Mouse (Mus musculus): Measurements from ENCODE around the gene Gm9844. TPM values are rescaled to one million over a fixed set of nuclear protein-coding genes. Genes with fewer than 3 reads are reported as not detected.
"Not testable (repeated sequence)": the region's sequence is repeated elsewhere in the genome, so short reads cannot be mapped to it uniquely, and the experiment has no call there.

The Gm9844 gene
- total and polyA plus RNA-seq, 3 experiments, result 0.54 to 0.95 TPM; not detected in 1

DNA sequence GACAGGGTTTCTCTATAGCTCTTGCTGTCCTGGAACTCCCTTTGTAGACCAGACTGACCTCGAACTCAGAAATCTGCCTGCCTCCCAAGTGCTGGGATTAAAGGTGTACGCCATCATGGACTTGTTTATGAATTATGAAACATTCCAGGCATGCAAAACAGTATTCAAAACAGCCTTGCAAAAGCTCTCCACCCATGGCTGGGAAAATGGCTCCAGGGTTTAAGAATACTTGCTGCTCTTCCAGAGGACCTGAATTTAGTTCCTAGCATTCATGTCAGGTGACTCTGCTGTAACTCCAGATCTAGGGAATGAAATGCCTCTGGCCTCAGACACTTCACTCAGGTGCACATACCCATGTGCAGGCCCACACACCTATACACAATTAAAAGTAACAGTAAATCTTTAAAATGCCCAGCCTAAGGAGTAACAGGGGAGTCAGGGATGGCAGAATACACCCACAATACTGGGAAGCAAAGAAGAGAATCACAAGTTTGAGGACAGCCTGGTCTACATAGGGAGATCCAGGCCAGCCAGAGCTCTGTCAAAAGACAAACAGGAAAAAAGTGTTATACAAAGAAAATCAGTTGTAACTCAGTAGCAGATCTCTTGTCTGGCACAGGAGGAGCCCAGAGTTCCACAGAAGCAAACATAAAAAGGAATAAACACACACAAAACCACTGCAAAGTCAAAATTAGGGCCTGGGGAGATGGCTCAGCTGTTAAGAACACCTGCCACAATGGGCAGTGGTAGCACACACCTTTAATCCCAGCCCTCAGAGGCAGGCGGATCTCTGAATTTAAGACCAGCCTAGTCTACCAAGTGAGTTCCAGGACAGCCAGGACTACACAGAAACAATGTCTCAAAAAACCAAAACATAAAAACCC is 29.5 kb downstream of the Gm9844 start:
- TF ChIP-seq RAD21 (IDR thresholded peaks at IDR 0.05; ENCODE audit: low read depth, low read length) (no peak), POLR2A (IDR thresholded peaks at IDR 0.05; ENCODE audit: control insufficient read depth in 1 of 2, insufficient read depth in 1 of 2, low read depth in 1 of 2, low read length in 2 of 2, poor library complexity in 1 of 2) (peak in 1 of 2 experiments; percentile 30; a peak in 2 of 4 replicates), ZNF384 (IDR thresholded peaks at IDR 0.05; ENCODE audit: low read depth, low read length) (no peak)
- 0 out of 2 replicates have a peak overlapping the region, but pooled peaks have one; percentile 0 for H3K27ac ChIP-seq (ENCODE audit: control insufficient read depth, low read depth, low read length)
- peaks cover 4 to 15% of the 10 kb centered on the region in 2 experiments for H3K36me3 ChIP-seq (ENCODE audit: control insufficient read depth in 1 of 2, insufficient read depth in 2 of 2, low read length in 2 of 2)
- H3K4me3 ChIP-seq (ENCODE audit: control insufficient read depth in 1 of 2, insufficient read depth in 1 of 2, low read depth in 2 of 2, low read length in 2 of 2), result no peak overlapping the region
- peak; percentile 63 for DNase-seq (ENCODE audit: low read depth, low spot score)
- H3K27me3 ChIP-seq (ENCODE audit: control insufficient read depth in 1 of 2, insufficient read depth in 2 of 2, low read length in 2 of 2), result no peaks in the 10 kb centered on the region
- H3K79me2 ChIP-seq (ENCODE audit: control insufficient read depth, insufficient read depth, low read length, poor library complexity), result peaks cover 16% of the 10 kb centered on the region
- H3K9me3 ChIP-seq (replicated peaks; ENCODE audit: insufficient read depth, low read length), result no peaks in the 10 kb centered on the region
- H3K4me1 ChIP-seq (ENCODE audit: control insufficient read depth in 1 of 2, insufficient read depth in 2 of 2, low read length in 2 of 2), result peaks cover 0 to 12% of the 10 kb centered on the region in 2 experiments; a peak in 2 of 4 replicates
- H3K9ac ChIP-seq (ENCODE audit: control insufficient read depth, low read depth, low read length, poor library complexity, severe bottlenecking), result no peak overlapping the region

DNA sequence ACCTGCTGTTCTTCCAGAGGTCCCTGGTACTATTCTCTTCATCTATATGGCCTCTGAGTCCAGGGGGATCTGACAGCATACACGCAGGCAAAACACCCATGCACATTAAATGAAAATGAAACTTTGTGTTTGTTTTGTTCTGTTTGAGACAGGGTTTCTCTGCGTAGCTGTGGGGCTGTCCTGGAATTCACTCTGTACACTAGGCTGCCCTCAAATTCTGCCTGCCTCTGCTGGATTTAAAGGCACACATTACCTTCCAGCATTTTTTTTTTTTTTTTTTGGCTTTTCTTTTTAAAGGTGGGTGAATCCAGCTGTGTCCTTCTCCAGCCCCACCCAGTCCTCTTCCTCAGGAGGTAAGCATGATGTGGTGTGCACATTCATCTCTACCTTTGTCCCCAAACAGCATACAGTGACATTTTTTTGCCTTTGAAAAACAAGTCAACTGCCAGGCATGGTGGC is 30.1 kb downstream of the Gm9844 start:
- no peak overlapping the region for H3K4me3 ChIP-seq (ENCODE audit: control insufficient read depth in 1 of 2, insufficient read depth in 1 of 2, low read depth in 2 of 2, low read length in 2 of 2)
- no peak for TF ChIP-seq ZMIZ1 (IDR thresholded peaks at IDR 0.05; ENCODE audit: low read depth, low read length)
- TF ChIP-seq POLR2A (IDR thresholded peaks at IDR 0.05; ENCODE audit: control insufficient read depth in 1 of 2, insufficient read depth in 1 of 2, low read depth in 1 of 2, low read length in 2 of 2, poor library complexity in 1 of 2), result no peak
- TF ChIP-seq SIN3A (IDR thresholded peaks at IDR 0.05; ENCODE audit: low read length), result no peak
- H3K9me3 ChIP-seq (replicated peaks; ENCODE audit: insufficient read depth, low read length), result no peaks in the 10 kb centered on the region
- no peak overlapping the region for H3K27ac ChIP-seq (ENCODE audit: control insufficient read depth, low read depth, low read length)
- DNase-seq (ENCODE audit: low read depth, low spot score), result no peak
- no peaks in the 10 kb centered on the region for H3K27me3 ChIP-seq (ENCODE audit: control insufficient read depth in 1 of 2, insufficient read depth in 2 of 2, low read length in 2 of 2)
- peaks cover 9% of the 10 kb centered on the region for H3K79me2 ChIP-seq (ENCODE audit: control insufficient read depth, insufficient read depth, low read length, poor library complexity)
- peaks cover 4 to 8% of the 10 kb centered on the region in 2 experiments for H3K36me3 ChIP-seq (ENCODE audit: control insufficient read depth in 1 of 2, insufficient read depth in 2 of 2, low read length in 2 of 2)
- no peak overlapping the region for H3K9ac ChIP-seq (ENCODE audit: control insufficient read depth, low read depth, low read length, poor library complexity, severe bottlenecking)
- H3K4me1 ChIP-seq (ENCODE audit: control insufficient read depth in 1 of 2, insufficient read depth in 2 of 2, low read length in 2 of 2), result peaks cover 0 to 6% of the 10 kb centered on the region in 2 experiments; a peak in 2 of 4 replicates

DNA sequence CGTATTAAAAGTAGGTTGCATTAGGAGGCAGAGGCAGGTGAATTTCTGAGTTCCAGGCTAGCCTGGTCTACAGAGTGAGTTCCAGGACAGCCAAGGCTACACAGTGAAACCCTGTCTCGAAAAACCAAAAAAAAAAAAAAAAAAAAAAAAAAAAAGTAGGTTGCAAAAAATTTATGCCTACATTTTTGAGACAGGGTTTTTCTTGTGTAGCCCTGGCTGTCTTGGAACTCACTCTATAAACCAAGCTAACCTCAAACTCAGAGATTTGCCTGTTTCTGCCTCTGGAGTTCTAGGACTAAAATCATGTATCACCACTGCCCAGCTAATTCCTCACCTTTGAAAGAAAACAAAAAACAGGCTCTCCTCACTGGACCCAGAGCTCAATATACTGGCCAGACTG is 33.7 kb downstream of the Gm9844 start:
- not testable (repeated sequence) for H3K9ac ChIP-seq (ENCODE audit: control insufficient read depth, low read depth, low read length, poor library complexity, severe bottlenecking); DNase-seq (ENCODE audit: low read depth, low spot score); H3K4me1 ChIP-seq (ENCODE audit: control insufficient read depth in 1 of 2, insufficient read depth in 2 of 2, low read length in 2 of 2); H3K4me3 ChIP-seq (ENCODE audit: control insufficient read depth in 1 of 2, insufficient read depth in 1 of 2, low read depth in 2 of 2, low read length in 2 of 2); H3K36me3 ChIP-seq (ENCODE audit: control insufficient read depth in 1 of 2, insufficient read depth in 2 of 2, low read length in 2 of 2); H3K9me3 ChIP-seq (replicated peaks; ENCODE audit: insufficient read depth, low read length); H3K79me2 ChIP-seq (ENCODE audit: control insufficient read depth, insufficient read depth, low read length, poor library complexity); H3K27ac ChIP-seq (ENCODE audit: control insufficient read depth, low read depth, low read length); H3K27me3 ChIP-seq (ENCODE audit: control insufficient read depth in 1 of 2, insufficient read depth in 2 of 2, low read length in 2 of 2)
- TF ChIP-seq ZNF384 (IDR thresholded peaks at IDR 0.05; ENCODE audit: low read depth, low read length), result 0 out of 2 replicates have a peak, but pooled peaks have one; percentile 10

DNA sequence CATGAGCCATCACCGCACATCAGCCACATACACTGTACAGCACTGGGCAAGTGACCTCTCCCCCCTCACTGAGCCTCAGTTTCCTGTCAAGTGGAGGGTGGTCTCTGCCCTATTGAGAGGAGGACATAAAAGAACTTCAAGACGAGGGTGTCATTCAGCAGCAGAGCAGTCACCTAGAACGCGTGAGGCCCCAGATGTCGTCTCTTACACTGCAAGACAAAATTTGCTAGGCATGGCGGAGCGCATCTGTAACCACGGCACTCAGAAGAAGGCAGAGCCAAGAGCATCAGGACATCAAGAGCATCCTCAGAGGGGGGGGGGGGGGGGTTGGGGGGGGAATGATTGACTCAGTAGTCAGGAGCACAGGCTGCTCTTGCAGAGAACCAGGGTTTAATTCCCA is 34.3 kb downstream of the Gm9844 start:
- Histone ChIP-seq H3K27me3 (ENCODE audit: control insufficient read depth in 1 of 2, insufficient read depth in 2 of 2, low read length in 2 of 2) (no peaks in the 10 kb centered on the region), H3K4me1 (ENCODE audit: control insufficient read depth in 1 of 2, insufficient read depth in 2 of 2, low read length in 2 of 2) (peaks cover 0 to 8% of the 10 kb centered on the region in 2 experiments; a peak in 2 of 4 replicates), H3K27ac (ENCODE audit: control insufficient read depth, low read depth, low read length) (no peak overlapping the region), H3K36me3 (ENCODE audit: control insufficient read depth in 1 of 2, insufficient read depth in 2 of 2, low read length in 2 of 2) (peaks cover 0 to 3% of the 10 kb centered on the region in 2 experiments; a peak in 2 of 4 replicates), H3K79me2 (ENCODE audit: control insufficient read depth, insufficient read depth, low read length, poor library complexity) (no peaks in the 10 kb centered on the region), H3K9me3 (replicated peaks; ENCODE audit: insufficient read depth, low read length) (no peaks in the 10 kb centered on the region), H3K4me3 (ENCODE audit: control insufficient read depth in 1 of 2, insufficient read depth in 1 of 2, low read depth in 2 of 2, low read length in 2 of 2) (no peak overlapping the region), H3K9ac (ENCODE audit: control insufficient read depth, low read depth, low read length, poor library complexity, severe bottlenecking) (no peak overlapping the region)
- no peak for DNase-seq (ENCODE audit: low read depth, low spot score)
- TF ChIP-seq RAD21 (IDR thresholded peaks at IDR 0.05; ENCODE audit: low read depth, low read length), result no peak
- TF ChIP-seq POLR2AphosphoS5 (IDR thresholded peaks at IDR 0.05; ENCODE audit: borderline replicate concordance, low read depth, low read length), result no peak
- TF ChIP-seq E2F4 (IDR thresholded peaks at IDR 0.05; ENCODE audit: borderline replicate concordance, low read depth, low read length), result no peak
- no peak for TF ChIP-seq RCOR1 (IDR thresholded peaks at IDR 0.05; ENCODE audit: low read depth, low read length)
- no peak for TF ChIP-seq SMC3 (IDR thresholded peaks at IDR 0.05; ENCODE audit: low read depth, low read length)
- TF ChIP-seq CHD1 (IDR thresholded peaks at IDR 0.05; ENCODE audit: low read depth, low read length), result no peak
- TF ChIP-seq NRF1 (IDR thresholded peaks at IDR 0.05; ENCODE audit: insufficient read depth, low read depth, low read length, poor library complexity, severe bottlenecking), result no peak
- TF ChIP-seq UBTF (IDR thresholded peaks at IDR 0.05; ENCODE audit: borderline replicate concordance, insufficient read depth, low read depth, low read length), result no peak
- no peak for TF ChIP-seq CHD2 (IDR thresholded peaks at IDR 0.05; ENCODE audit: low read length)
- TF ChIP-seq NELFE (IDR thresholded peaks at IDR 0.05; ENCODE audit: low read depth, low read length), result no peak
- TF ChIP-seq MYC (IDR thresholded peaks at IDR 0.05; ENCODE audit: low read depth, low read length), result no peak
- TF ChIP-seq CTCF (IDR thresholded peaks at IDR 0.05 in 2 of 3, conservative IDR thresholded peaks at IDR 0.05 in 1 of 3; ENCODE audit: control insufficient read depth in 1 of 3, insufficient read depth in 1 of 3, low read depth in 2 of 3, low read length in 3 of 3, poor library complexity in 1 of 3, severe bottlenecking in 1 of 3), result no peak
- TF ChIP-seq MAZ (IDR thresholded peaks at IDR 0.05; ENCODE audit: low read depth, low read length), result no peak
- no peak for TF ChIP-seq SIN3A (IDR thresholded peaks at IDR 0.05; ENCODE audit: low read length)
